Mouse (Mus musculus) embryonic facial prominence, embryonic 10.5 days (tissue): ENCODE measurements around the gene Becn1. TPM values are rescaled to one million over a fixed set of nuclear protein-coding genes. Genes with fewer than 3 reads are reported as not detected.
"Not testable (repeated sequence)": the region's sequence is repeated elsewhere in the genome, so short reads cannot be mapped to it uniquely, and the experiment has no call there.

Experiments used
- DNase-seq: peaks from one replicate; pipeline ENCODE4 v3.0.0-alpha.2; 2017; ENCODE audit warnings: low spot score
- H3K27ac ChIP-seq: fragments of 300-500 bp; sonication (generic); replicated peaks from 2 replicates; pipeline ENCODE4 v1.5.1; 2016; ENCODE audit warnings: mild to moderate bottlenecking
- H3K27me3 ChIP-seq: fragments of 300-500 bp; sonication (generic); replicated peaks from 2 replicates; pipeline ENCODE4 v1.6.1; 2016; ENCODE audit warnings: low read depth, mild to moderate bottlenecking; ENCODE audit not compliant: poor library complexity, severe bottlenecking
- H3K36me3 ChIP-seq: fragments of 300-500 bp; sonication (generic); replicated peaks from 2 replicates; pipeline ENCODE4 v1.6.1; 2016; ENCODE audit warnings: mild to moderate bottlenecking, moderate library complexity
- H3K4me1 ChIP-seq: fragments of 300-500 bp; sonication (generic); 2 replicates; pipeline ENCODE4 v1.6.1; 2016
- H3K4me3 ChIP-seq: fragments of 300-500 bp; sonication (generic); 2 replicates; pipeline ENCODE4 v1.5.1; 2016; ENCODE audit warnings: mild to moderate bottlenecking, moderate library complexity
- H3K9me3 ChIP-seq: fragments of 300-500 bp; sonication (generic); 2 replicates; pipeline ENCODE4 v1.6.1; 2016; ENCODE audit warnings: mild to moderate bottlenecking
- WGBS: fragments of 180-500 bp; shearing (Covaris S2); methylation state at CpG from one replicate; pipeline ENCODE4 v1.1.7; 2016; 5-methylcytosine and 5-hydroxymethylcytosine counted together
- polyA plus RNA-seq: library from polyadenylated mRNA; unstranded; fragments of >200 nt; fragmentation: Nextera tagmentation; extraction: Ambion mirVana; gene quantifications from 2 replicates; pipeline ENCODE4 v1.2.1, GENCODE M21; 2016

Becn1 gene
- polyA plus RNA-seq, 1 experiment from 2014 or later, result 154 TPM

DNA sequence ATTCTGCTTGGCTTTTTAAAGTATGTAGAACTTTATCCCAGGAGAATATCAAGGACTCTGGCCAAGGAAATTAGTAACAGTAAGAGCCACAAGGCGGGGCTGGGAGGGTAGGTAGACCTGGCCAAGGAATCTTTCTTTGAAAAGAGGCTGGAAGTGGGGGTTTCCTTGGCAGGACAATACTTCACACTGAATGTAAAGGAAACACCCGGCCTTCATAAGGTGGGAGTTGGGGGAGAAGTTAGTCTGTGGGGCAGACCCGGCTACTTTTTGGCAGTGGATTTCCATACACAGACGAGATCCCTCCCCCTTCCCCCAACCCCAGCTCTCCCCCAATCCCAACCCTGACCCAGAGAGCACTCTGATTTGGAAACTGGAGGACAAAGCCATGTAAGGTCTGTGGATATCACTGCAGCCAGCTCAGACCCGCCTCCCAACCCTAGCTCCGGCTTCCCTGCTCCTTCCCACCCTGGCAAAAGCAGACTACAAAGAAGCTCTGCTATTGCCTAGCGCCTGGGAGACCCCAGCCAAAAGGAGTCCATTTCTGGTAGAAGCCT lies 28.4 kb upstream of the Becn1 start, which contains the start of gene Aoc3:
Aoc3 (plus strand) TSS at position 235 of the 554 bp plus-strand sequence.
- H3K4me1 ChIP-seq, result peaks cover 22% of the 10 kb centered on the region
- peaks cover 23% of the 10 kb centered on the region for H3K36me3 ChIP-seq
- H3K9me3 ChIP-seq, result no peaks in the 10 kb centered on the region
- H3K4me3 ChIP-seq, result no peak within 1 kb of the TSS
- H3K27me3 ChIP-seq, result 0 out of 2 replicates have a peak, but pooled peaks cover 3% of the 10 kb centered on the region
- DNase-seq, result no peak
- WGBS, result 78% methylated on average over 7 of the region's 7 CpGs
- no peak within 1 kb of the TSS for H3K27ac ChIP-seq

DNA sequence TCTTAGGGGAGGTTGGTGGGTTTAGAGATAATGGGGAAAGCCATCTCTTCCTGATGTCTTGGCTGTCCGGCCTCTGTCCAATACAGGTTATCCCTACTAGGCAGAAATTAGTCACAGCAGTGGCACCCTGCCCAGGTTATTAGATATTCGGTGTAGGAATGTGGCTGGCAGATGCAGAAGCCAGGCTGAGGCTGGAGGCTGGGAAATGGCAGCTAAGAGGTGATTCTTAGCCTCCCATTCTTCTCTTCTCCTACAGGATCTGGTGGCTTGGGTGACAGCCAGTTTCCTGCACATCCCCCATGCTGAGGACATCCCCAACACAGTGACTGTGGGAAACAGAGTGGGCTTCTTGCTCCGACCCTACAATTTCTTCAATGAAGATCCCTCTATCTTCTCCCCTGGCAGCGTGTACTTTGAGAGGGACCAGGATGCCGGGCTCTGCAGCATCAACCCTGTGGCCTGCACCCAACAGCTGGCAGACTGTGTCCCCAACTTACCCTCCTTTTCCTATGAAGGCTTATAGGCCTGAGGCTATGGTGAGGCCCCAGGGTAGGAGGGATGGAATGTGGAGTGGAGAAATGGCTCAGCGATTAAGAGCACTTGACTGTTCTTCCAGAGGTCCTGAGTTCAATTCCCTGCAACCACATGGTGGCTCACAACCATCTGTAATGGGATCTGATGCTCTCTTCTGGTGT lies 27.0 kb upstream of the Becn1 start:
- 85% methylated on average over 6 of the region's 6 CpGs for WGBS
- Histone ChIP-seq H3K36me3 (peaks cover 36% of the 10 kb centered on the region), H3K27me3 (0 out of 2 replicates have a peak, but pooled peaks cover 3% of the 10 kb centered on the region), H3K4me3 (no peak overlapping the region), H3K4me1 (peaks cover 14% of the 10 kb centered on the region), H3K27ac (no peak overlapping the region), H3K9me3 (no peaks in the 10 kb centered on the region)
- DNase-seq, result no peak

DNA sequence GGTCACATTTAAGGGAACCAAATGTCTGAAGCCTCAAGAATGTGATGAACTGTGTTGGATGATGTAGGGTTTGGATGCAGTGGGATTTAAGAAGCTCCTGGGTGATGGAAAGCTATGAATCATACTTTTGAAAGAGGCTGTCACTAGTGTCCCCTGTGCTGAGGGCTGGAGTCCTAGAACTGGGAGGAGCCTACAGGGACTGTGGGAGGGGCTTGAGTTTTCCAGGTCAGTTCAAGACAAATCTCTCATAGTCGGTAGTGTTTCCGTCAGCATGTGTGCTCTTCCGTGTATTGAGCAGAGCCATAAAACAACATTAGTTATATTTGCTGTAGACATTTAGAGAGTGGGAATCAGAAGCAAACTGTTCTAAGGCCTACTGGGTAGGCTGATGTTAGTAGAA lies 25.2 kb upstream of the Becn1 start:
- Histone ChIP-seq H3K27ac (no peak overlapping the region), H3K27me3 (no peaks in the 10 kb centered on the region), H3K4me1 (0 out of 2 replicates have a peak, but pooled peaks cover 6% of the 10 kb centered on the region), H3K36me3 (peaks cover 54% of the 10 kb centered on the region), H3K9me3 (no peaks in the 10 kb centered on the region), H3K4me3 (no peak overlapping the region)
- no peak for DNase-seq
- WGBS, result 56% methylated on average over 3 of the region's 3 CpGs

DNA sequence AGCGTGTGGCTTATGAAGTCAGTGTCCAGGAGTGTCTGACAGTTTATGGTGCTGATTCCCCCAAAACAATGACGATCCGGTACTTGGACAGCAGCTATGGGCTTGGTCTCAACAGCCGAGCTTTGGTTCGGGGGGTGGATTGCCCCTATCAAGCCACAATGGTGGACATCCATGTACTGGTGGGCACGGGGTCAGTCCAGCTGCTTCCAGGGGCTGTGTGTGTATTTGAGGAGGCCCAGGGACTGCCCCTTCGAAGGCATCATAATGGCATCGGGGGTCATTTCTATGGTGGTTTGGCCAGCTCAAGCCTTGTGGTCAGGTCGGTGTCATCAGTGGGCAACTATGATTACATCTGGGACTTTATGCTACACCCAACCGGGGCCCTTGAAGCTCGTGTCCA lies 24.1 kb upstream of the Becn1 start:
- no peak for DNase-seq
- peaks cover 66% of the 10 kb centered on the region for H3K36me3 ChIP-seq
- 87% methylated on average over 11 of the region's 11 CpGs for WGBS

GRCm38 (mm10) chr11:101325201-101325600 lies 23.1 kb upstream of the Becn1 start:
- not testable (repeated sequence) for H3K4me1 ChIP-seq, DNase-seq, H3K27me3 ChIP-seq, H3K27ac ChIP-seq, H3K4me3 ChIP-seq, H3K9me3 ChIP-seq
- 93% methylated on average over 11 of the region's 11 CpGs for WGBS
- peaks cover 75% of the 10 kb centered on the region for H3K36me3 ChIP-seq

More for the DNA sequence above, 24.1 kb upstream of the Becn1 start:
- no peaks in the 10 kb centered on the region for H3K27me3 ChIP-seq
- H3K4me1 ChIP-seq, result 0 out of 2 replicates have a peak, but pooled peaks cover 6% of the 10 kb centered on the region
- no peaks in the 10 kb centered on the region for H3K9me3 ChIP-seq
- H3K4me3 ChIP-seq, result no peak overlapping the region
- H3K27ac ChIP-seq, result no peak overlapping the region

DNA sequence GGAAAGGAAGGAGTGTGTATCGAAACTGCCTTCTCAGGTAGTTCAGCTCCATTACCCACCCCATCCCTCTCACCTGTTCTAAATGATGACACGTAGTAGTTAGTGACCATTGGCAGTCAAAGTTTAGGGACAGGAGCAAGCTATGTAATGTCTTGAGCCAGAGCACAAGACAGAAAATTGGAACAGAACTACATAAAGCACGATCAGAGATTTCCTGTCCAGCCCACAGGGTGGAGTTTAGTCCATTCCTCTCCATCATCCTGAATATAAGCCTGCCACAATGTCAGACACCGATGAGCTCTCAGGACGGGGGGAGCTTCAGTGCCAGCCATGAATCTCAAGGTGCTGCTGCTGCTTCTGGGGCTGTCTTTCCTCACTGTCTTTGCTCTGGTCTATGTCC lies 22.7 kb upstream of the Becn1 start, which contains the start of gene Aoc2:
Aoc2 (plus strand) TSS at position 301 of the 400 bp plus-strand sequence.
- no peaks in the 10 kb centered on the region for H3K27me3 ChIP-seq

GRCm38 (mm10) chr11:101323609-101324008 lies 21.5 kb upstream of the Becn1 start:
- DNase-seq, result peak; percentile 76
- Histone ChIP-seq H3K4me3 (no peak overlapping the region), H3K27me3 (no peaks in the 10 kb centered on the region), H3K9me3 (no peaks in the 10 kb centered on the region), H3K36me3 (peaks cover 86% of the 10 kb centered on the region), H3K4me1 (no peaks in the 10 kb centered on the region), H3K27ac (no peak overlapping the region)
- WGBS, result 23% methylated on average over 4 of the region's 4 CpGs

More for the DNA sequence above, 22.7 kb upstream of the Becn1 start, which contains the start of gene Aoc2:
- Histone ChIP-seq H3K9me3 (no peaks in the 10 kb centered on the region), H3K4me1 (no peaks in the 10 kb centered on the region), H3K4me3 (no peak within 1 kb of the TSS), H3K27ac (no peak within 1 kb of the TSS), H3K36me3 (peaks cover 79% of the 10 kb centered on the region)
- no peak for DNase-seq
- WGBS, result 96% methylated on average over 5 of the region's 5 CpGs

DNA sequence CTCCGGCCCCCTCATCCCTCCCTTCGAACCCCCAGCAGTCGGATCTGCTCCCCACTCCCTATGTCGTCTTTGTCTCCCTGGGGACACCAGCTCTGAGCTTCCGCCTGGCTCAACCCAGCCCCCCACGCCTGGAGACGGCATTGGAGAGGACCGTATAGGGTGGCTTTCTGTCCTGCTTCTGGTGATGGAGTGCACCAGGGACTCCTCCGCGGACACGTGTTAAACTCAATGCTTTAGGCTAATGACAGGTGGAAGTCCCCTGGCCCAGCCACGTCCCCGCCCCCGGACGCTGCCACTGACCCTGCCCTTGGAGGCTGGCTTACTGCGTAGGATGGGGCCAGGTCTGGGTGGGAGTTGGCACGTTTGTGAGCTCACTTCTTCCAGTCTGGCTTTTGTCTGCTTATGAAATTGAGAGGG lies 14.4 kb upstream of the Becn1 start:
- under 1% methylated on average over 17 of the region's 17 CpGs for WGBS

GRCm38 (mm10) chr11:101315665-101316500 lies 13.8 kb upstream of the Becn1 start, which contains the start of gene Psme3:
Psme3 (plus strand) TSS chr11:101316213.
- Histone ChIP-seq H3K9me3 (no peaks in the 10 kb centered on the region), H3K36me3 (peaks cover 35% of the 10 kb centered on the region), H3K27ac (peak within 1 kb of the TSS; percentile 92), H3K27me3 (no peaks in the 10 kb centered on the region), H3K4me3 (peak within 1 kb of the TSS; percentile 99), H3K4me1 (peaks cover 17% of the 10 kb centered on the region)
- DNase-seq, result peak; percentile 95
- under 1% methylated on average over 62 of the region's 62 CpGs for WGBS

More for the DNA sequence above, 14.4 kb upstream of the Becn1 start:
- H3K9me3 ChIP-seq, result no peaks in the 10 kb centered on the region
- H3K4me3 ChIP-seq, result peak overlapping the region; percentile 99
- H3K36me3 ChIP-seq, result peaks cover 42% of the 10 kb centered on the region
- H3K27ac ChIP-seq, result peak overlapping the region; percentile 92
- H3K27me3 ChIP-seq, result no peaks in the 10 kb centered on the region
- H3K4me1 ChIP-seq, result peaks cover 17% of the 10 kb centered on the region
- peak; percentile 42 for DNase-seq

GRCm38 (mm10) chr11:101315082-101315650 lies 13.1 kb upstream of the Becn1 start:
- Histone ChIP-seq H3K27me3 (no peaks in the 10 kb centered on the region), H3K4me1 (peaks cover 17% of the 10 kb centered on the region), H3K36me3 (peaks cover 28% of the 10 kb centered on the region), H3K27ac (peak overlapping the region; percentile 92), H3K9me3 (no peaks in the 10 kb centered on the region), H3K4me3 (peak overlapping the region; percentile 99)
- 86% methylated on average over 8 of the region's 8 CpGs for WGBS
- no peak for DNase-seq

DNA sequence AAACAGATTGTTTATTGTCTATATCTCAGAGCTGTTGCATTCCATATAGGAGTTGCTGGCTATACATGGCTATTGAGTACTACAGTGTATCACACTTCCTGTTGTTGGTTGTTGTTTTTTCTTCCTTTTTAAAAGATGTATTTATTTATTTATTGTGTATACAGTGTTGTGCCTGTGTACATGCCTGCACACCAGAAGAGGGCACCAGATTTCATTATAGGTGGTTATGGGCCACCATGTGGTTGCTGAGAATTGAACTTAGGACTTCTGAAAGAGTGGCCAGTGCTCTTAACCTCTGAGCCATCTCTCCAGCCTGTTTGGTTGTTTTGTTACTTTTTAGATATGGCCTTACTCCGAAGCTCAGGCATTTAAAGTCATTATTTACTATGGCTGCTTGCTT lies 12.5 kb upstream of the Becn1 start:
- no peak for DNase-seq
- H3K36me3 ChIP-seq, result peaks cover 22% of the 10 kb centered on the region
- 92% methylated on average over 1 of the region's 1 CpGs for WGBS
- no peak overlapping the region for H3K4me3 ChIP-seq
- no peaks in the 10 kb centered on the region for H3K27me3 ChIP-seq
- peaks cover 17% of the 10 kb centered on the region for H3K4me1 ChIP-seq
- H3K9me3 ChIP-seq, result no peaks in the 10 kb centered on the region
- no peak overlapping the region for H3K27ac ChIP-seq

- no peak overlapping the region for H3K27ac ChIP-seq
- 82% methylated on average over 3 of the region's 3 CpGs for WGBS
- no peak overlapping the region for H3K4me3 ChIP-seq
- H3K4me1 ChIP-seq, result peaks cover 9% of the 10 kb centered on the region
- no peaks in the 10 kb centered on the region for H3K36me3 ChIP-seq
- no peak for DNase-seq
- H3K9me3 ChIP-seq, result no peaks in the 10 kb centered on the region
- no peaks in the 10 kb centered on the region for H3K27me3 ChIP-seq
Observed at GRCm38 (mm10) chr11:101312150-101312549, 10.1 kb upstream of the Becn1 start.
